Mouse (Mus musculus) bone marrow, adult 2 months (tissue): ENCODE results near the gene Mapkapk3.

ENCODE experiments used
- CTCF ChIP-seq: fragments of 200-500 bp; IDR thresholded peaks from 2 replicates; pipeline ENCODE4 v1.5.1; 2011; ENCODE audit warnings: low read length, control low read depth; ENCODE audit not compliant: control insufficient read depth, insufficient read depth
- POLR2A ChIP-seq: fragments of 200-500 bp; IDR thresholded peaks from 2 replicates; pipeline ENCODE4 v1.6.1; 2011; ENCODE audit warnings: low read depth, mild to moderate bottlenecking, control low read depth, low read length, borderline replicate concordance; ENCODE audit not compliant: control insufficient read depth

- TF ChIP-seq CTCF (no peak), POLR2A (no peak)
Observed at GRCm38 (mm10) chr9:107298059-107298780, 8.5 kb upstream of the Mapkapk3 start.
